Mouse (Mus musculus) midbrain, postnatal 0 days (tissue): ENCODE data around the gene Gm17416. TPM values are rescaled to one million over a fixed set of nuclear protein-coding genes. Genes with fewer than 3 reads are reported as not detected.
A peak's percentile ranks its signal among the peaks of the same experiment; 100 is the strongest.

Experiments
- ATAC-seq: fragments of 200-750 bp; cut with Nextera tagmentation; 2 replicates; pipeline ENCODE4 v1.8.0; 2017; ENCODE audit warnings: moderate number of reproducible peaks, mild to moderate bottlenecking, moderate TSS enrichment, moderate library complexity; ENCODE audit not compliant: low FRiP score
- DNase-seq: peaks from one replicate; pipeline ENCODE4 v3.0.0-alpha.2; 2015; ENCODE audit warnings: low spot score
- H3K27ac ChIP-seq: fragments of 300-500 bp; sonication (generic); 2 replicates; pipeline ENCODE4 v1.5.1; 2014; ENCODE audit warnings: low read depth, mild to moderate bottlenecking, low read length, mixed read lengths
- H3K27me3 ChIP-seq: fragments of 300-500 bp; sonication (generic); 2 replicates; pipeline ENCODE4 v1.6.1; 2014; ENCODE audit warnings: low read length, control low read depth, mixed read lengths; ENCODE audit not compliant: insufficient read depth
- H3K36me3 ChIP-seq: fragments of 300-500 bp; sonication (generic); 2 replicates; pipeline ENCODE4 v1.6.1; 2014; ENCODE audit warnings: low read length, control low read depth, mixed read lengths; ENCODE audit not compliant: insufficient read depth
- H3K4me1 ChIP-seq: fragments of 300-500 bp; sonication (generic); 2 replicates; pipeline ENCODE4 v1.6.1; 2014; ENCODE audit warnings: mild to moderate bottlenecking, control low read depth, antibody characterized with exemption, low read length, mixed read lengths; ENCODE audit not compliant: insufficient read depth
- H3K4me2 ChIP-seq: fragments of 300-500 bp; sonication (generic); 2 replicates; pipeline ENCODE4 v1.6.1; 2014; ENCODE audit warnings: low read depth, mild to moderate bottlenecking, low read length, mixed read lengths; ENCODE audit not compliant: poor library complexity, severe bottlenecking
- H3K4me3 ChIP-seq: fragments of 300-500 bp; sonication (generic); 2 replicates; pipeline ENCODE4 v1.5.1; 2014; ENCODE audit warnings: low read depth, mild to moderate bottlenecking, low read length, moderate library complexity
- H3K9ac ChIP-seq: fragments of 300-500 bp; sonication (generic); replicated peaks from 2 replicates; pipeline ENCODE4 v1.6.1; 2014; ENCODE audit warnings: mild to moderate bottlenecking, low read length, moderate library complexity, mixed read lengths; ENCODE audit not compliant: poor library complexity, severe bottlenecking
- H3K9me3 ChIP-seq: fragments of 300-500 bp; sonication (generic); 2 replicates; pipeline ENCODE4 v1.6.1; 2016; ENCODE audit warnings: low read length, control low read depth
- CTCF ChIP-seq: IDR thresholded peaks from 2 replicates; pipeline ENCODE4 v1.5.1; 2016; ENCODE audit warnings: antibody characterized with exemption, mild to moderate bottlenecking
- WGBS: fragments of 180-500 bp; shearing (Covaris S2); extraction: QIAGEN DNeasy Blood & Tissue Kit; methylation state at CpG from one replicate; pipeline ENCODE4 v1.1.7; 2014; 5-methylcytosine and 5-hydroxymethylcytosine counted together
- polyA plus RNA-seq: library from polyadenylated mRNA; unstranded; fragments of >200 nt; fragmentation: Nextera tagmentation; extraction: Ambion mirVana; gene quantifications from 2 replicates; pipeline ENCODE4 v1.2.1, GENCODE M21; 2015
- total RNA-seq: library from RNA; depleted of rRNA; stranded (reverse); fragments of >200 nt; gene quantifications from 2 replicates; pipeline ENCODE4 v1.2.3, GENCODE M21; 2014; rRNA removed

The Gm17416 gene
- total and polyA plus RNA-seq, 2 experiments from 2014 or later = not detected

- DNase-seq (no peak), ATAC-seq (no peak)
- WGBS = 42% methylated on average over 8 of the region's 8 CpGs
- H3K4me1 ChIP-seq = no peaks in the 10 kb centered on the region
- no peaks in the 10 kb centered on the region for H3K36me3 ChIP-seq
- H3K27me3 ChIP-seq = no peaks in the 10 kb centered on the region
- no peaks in the 10 kb centered on the region for H3K9me3 ChIP-seq
- H3K9ac ChIP-seq = no peak overlapping the region
- H3K27ac ChIP-seq = no peak overlapping the region
- no peak overlapping the region for H3K4me3 ChIP-seq
- no peak overlapping the region for H3K4me2 ChIP-seq
- no peak for TF ChIP-seq CTCF
Measured at GRCm38 (mm10) chr2:152612193-152612592, 43.1 kb downstream of the Gm17416 start.

- 11% methylated on average over 7 of the region's 7 CpGs for WGBS
- Histone ChIP-seq H3K36me3 (no peaks in the 10 kb centered on the region), H3K27me3 (no peaks in the 10 kb centered on the region), H3K4me3 (no peak overlapping the region), H3K9me3 (no peaks in the 10 kb centered on the region), H3K9ac (no peak overlapping the region), H3K27ac (no peak overlapping the region), H3K4me1 (no peaks in the 10 kb centered on the region), H3K4me2 (no peak overlapping the region)
- 0 out of 2 replicates have a peak, but pooled peaks have one; percentile 47 for ATAC-seq
- DNase-seq = peak; percentile 89
- TF ChIP-seq CTCF = peak; percentile 96
Measured at GRCm38 (mm10) chr2:152615563-152615962, 46.4 kb downstream of the Gm17416 start.

GRCm38 (mm10) chr2:152616470-152616869 lies 47.3 kb downstream of the Gm17416 start:
- TF ChIP-seq CTCF = no peak
- H3K4me2 ChIP-seq = no peak overlapping the region
- no peaks in the 10 kb centered on the region for H3K27me3 ChIP-seq
- no peak overlapping the region for H3K27ac ChIP-seq
- ATAC-seq (no peak), DNase-seq (no peak)
- H3K4me3 ChIP-seq = no peak overlapping the region
- WGBS = 84% methylated on average over 6 of the region's 6 CpGs
- H3K9ac ChIP-seq = no peak overlapping the region
- no peaks in the 10 kb centered on the region for H3K36me3 ChIP-seq
- no peaks in the 10 kb centered on the region for H3K9me3 ChIP-seq
- H3K4me1 ChIP-seq = no peaks in the 10 kb centered on the region

- ATAC-seq = no peak
- H3K27ac ChIP-seq = no peak overlapping the region
- H3K36me3 ChIP-seq = no peaks in the 10 kb centered on the region
- WGBS = 53% methylated on average over 5 of the region's 5 CpGs
- DNase-seq = no peak
- TF ChIP-seq CTCF = peak; percentile 53
- no peak overlapping the region for H3K4me2 ChIP-seq
- H3K27me3 ChIP-seq = no peaks in the 10 kb centered on the region
- no peaks in the 10 kb centered on the region for H3K4me1 ChIP-seq
- H3K9ac ChIP-seq = no peak overlapping the region
- H3K4me3 ChIP-seq = no peak overlapping the region
- no peaks in the 10 kb centered on the region for H3K9me3 ChIP-seq
Measured at GRCm38 (mm10) chr2:152617374-152617773, 48.2 kb downstream of the Gm17416 start.

Other genes with a start within 250 kb of the Gm17416 start
- gene Rbck1, start 236.7 kb upstream of the Gm17416 start, total RNA-seq = 117 and 118 TPM in 2 replicates
- 90.5 and 92.0 TPM in 2 replicates for gene Rbck1, start 236.7 kb upstream of the Gm17416 start, polyA plus RNA-seq
- 3.0 and 4.2 TPM in 2 replicates for gene Trib3, start 225.3 kb upstream of the Gm17416 start, total RNA-seq
- 3.0 and 3.4 TPM in 2 replicates for gene Trib3, start 225.3 kb upstream of the Gm17416 start, polyA plus RNA-seq
- gene Nrsn2, start 192.7 kb upstream of the Gm17416 start, total RNA-seq = 72.5 and 80.2 TPM in 2 replicates
- 103 and 111 TPM in 2 replicates for gene Nrsn2, start 192.7 kb upstream of the Gm17416 start, polyA plus RNA-seq
- gene Sox12, start 171.3 kb upstream of the Gm17416 start, total RNA-seq = 45.3 and 55.7 TPM in 2 replicates
- gene Sox12, start 171.3 kb upstream of the Gm17416 start, polyA plus RNA-seq = 9.4 and 10.8 TPM in 2 replicates
- gene Zcchc3, start 154.3 kb upstream of the Gm17416 start, total RNA-seq = 15.1 and 15.2 TPM in 2 replicates
- 13.9 and 16.6 TPM in 2 replicates for gene Zcchc3, start 154.3 kb upstream of the Gm17416 start, polyA plus RNA-seq
- gene 6820408C15Rik, start 153.8 kb upstream of the Gm17416 start, total RNA-seq = 0.94 and 1.8 TPM in 2 replicates
- gene 6820408C15Rik, start 153.8 kb upstream of the Gm17416 start, polyA plus RNA-seq = 3.3 and 4.9 TPM in 2 replicates
- gene Defb23, start 104.7 kb upstream of the Gm17416 start, total RNA-seq = not detected in 2 replicates
- gene Defb23, start 104.7 kb upstream of the Gm17416 start, polyA plus RNA-seq = not detected in 2 replicates
- gene Defb20, start 92.3 kb upstream of the Gm17416 start, total RNA-seq = not detected in 2 replicates
- not detected in 2 replicates for gene Defb20, start 92.3 kb upstream of the Gm17416 start, polyA plus RNA-seq
- gene Defb22, start 79.2 kb upstream of the Gm17416 start, total RNA-seq = not detected in 2 replicates
- not detected in 2 replicates for gene Defb22, start 79.2 kb upstream of the Gm17416 start, polyA plus RNA-seq
- not detected in 2 replicates for gene Defb26, start 57.6 kb upstream of the Gm17416 start, total RNA-seq
- not detected in 2 replicates for gene Defb26, start 57.6 kb upstream of the Gm17416 start, polyA plus RNA-seq
- not detected in 2 replicates for gene Defb28, start 51.1 kb upstream of the Gm17416 start, total RNA-seq
- not detected in 2 replicates for gene Defb28, start 51.1 kb upstream of the Gm17416 start, polyA plus RNA-seq
- not detected in 2 replicates for gene Defb29, start 29.2 kb upstream of the Gm17416 start, total RNA-seq
- gene Defb29, start 29.2 kb upstream of the Gm17416 start, polyA plus RNA-seq = not detected in 2 replicates
- gene Defb21, start 3.4 kb downstream of the Gm17416 start, total RNA-seq = not detected in 2 replicates
- gene Defb21, start 3.4 kb downstream of the Gm17416 start, polyA plus RNA-seq = not detected in 2 replicates
- gene Defb19, start 11.0 kb downstream of the Gm17416 start, total RNA-seq = not detected in 2 replicates
- not detected in 2 replicates for gene Defb19, start 11.0 kb downstream of the Gm17416 start, polyA plus RNA-seq
- not detected in 2 replicates for gene Defb45, start 30.1 kb downstream of the Gm17416 start, total RNA-seq
- not detected in 2 replicates for gene Defb45, start 30.1 kb downstream of the Gm17416 start, polyA plus RNA-seq
- gene Defb36, start 35.0 kb downstream of the Gm17416 start, total RNA-seq = not detected in 2 replicates
- not detected in 2 replicates for gene Defb36, start 35.0 kb downstream of the Gm17416 start, polyA plus RNA-seq
- gene Defb25, start 53.7 kb downstream of the Gm17416 start, total RNA-seq = not detected in 2 replicates
- 0.79 and 1.2 TPM in 2 replicates for gene Defb25, start 53.7 kb downstream of the Gm17416 start, polyA plus RNA-seq
- gene Rem1, start 57.6 kb downstream of the Gm17416 start, total RNA-seq = 0.16 and 0.33 TPM in 2 replicates
- 0.49 and 0.94 TPM in 2 replicates for gene Rem1, start 57.6 kb downstream of the Gm17416 start, polyA plus RNA-seq
- gene H13, start 100.1 kb downstream of the Gm17416 start, total RNA-seq = 166 and 173 TPM in 2 replicates
- 175 and 182 TPM in 2 replicates for gene H13, start 100.1 kb downstream of the Gm17416 start, polyA plus RNA-seq
- 14.5 and 21.8 TPM in 2 replicates for gene Mcts2, start 117.7 kb downstream of the Gm17416 start, total RNA-seq
- 28.0 and 28.1 TPM in 2 replicates for gene Mcts2, start 117.7 kb downstream of the Gm17416 start, polyA plus RNA-seq
- 69.6 and 71.7 TPM in 2 replicates for gene Id1, start 166.9 kb downstream of the Gm17416 start, total RNA-seq
- gene Id1, start 166.9 kb downstream of the Gm17416 start, polyA plus RNA-seq = 52.6 and 58.3 TPM in 2 replicates
- gene Cox4i2, start 184.8 kb downstream of the Gm17416 start, total RNA-seq = 2.0 and 6.8 TPM in 2 replicates
- 3.3 and 4.5 TPM in 2 replicates for gene Cox4i2, start 184.8 kb downstream of the Gm17416 start, polyA plus RNA-seq